Mouse (Mus musculus) stomach, embryonic 16.5 days (tissue): ENCODE data around the gene Dock4. TPM values are rescaled to one million over a fixed set of nuclear protein-coding genes. Genes with fewer than 3 reads are reported as not detected.

Source experiments
- ATAC-seq: fragments of 200-750 bp; cut with Nextera tagmentation; 2 replicates; pipeline ENCODE4 v1.8.0; 2017; ENCODE audit warnings: moderate number of reproducible peaks, moderate TSS enrichment; ENCODE audit not compliant: insufficient read depth, low FRiP score
- H3K27ac ChIP-seq: fragments of 300-500 bp; sonication (generic); 2 replicates; pipeline ENCODE4 v1.5.1; 2014; ENCODE audit warnings: low read length
- H3K27me3 ChIP-seq: fragments of 300-500 bp; sonication (generic); 2 replicates; pipeline ENCODE4 v1.6.1; 2014; ENCODE audit warnings: low read length, control low read depth, mixed read lengths; ENCODE audit not compliant: control insufficient read depth, insufficient read depth
- H3K36me3 ChIP-seq: fragments of 300-500 bp; sonication (generic); 2 replicates; pipeline ENCODE4 v1.6.1; 2014; ENCODE audit warnings: low read length; ENCODE audit not compliant: control insufficient read depth, insufficient read depth
- H3K4me1 ChIP-seq: fragments of 300-500 bp; sonication (generic); 2 replicates; pipeline ENCODE4 v1.6.1; 2014; ENCODE audit warnings: low read length, control low read depth, mixed read lengths; ENCODE audit not compliant: control insufficient read depth, insufficient read depth
- H3K4me2 ChIP-seq: fragments of 300-500 bp; sonication (generic); 2 replicates; pipeline ENCODE4 v1.6.1; 2014; ENCODE audit warnings: low read depth, low read length, mixed read lengths
- H3K4me3 ChIP-seq: fragments of 300-500 bp; sonication (generic); replicated peaks from 2 replicates; pipeline ENCODE4 v1.5.1; 2014; ENCODE audit warnings: mild to moderate bottlenecking, low read length
- H3K9ac ChIP-seq: fragments of 300-500 bp; sonication (generic); 2 replicates; pipeline ENCODE4 v1.6.1; 2014; ENCODE audit warnings: low read length
- H3K9me3 ChIP-seq: fragments of 300-500 bp; sonication (generic); replicated peaks from 2 replicates; pipeline ENCODE4 v1.6.1; 2016; ENCODE audit warnings: low read length, control low read depth; ENCODE audit not compliant: control insufficient read depth
- WGBS: fragments of 180-500 bp; shearing (Covaris S2); extraction: QIAGEN DNeasy Blood & Tissue Kit; methylation state at CpG from one replicate; pipeline ENCODE4 v1.1.7; 2014; 5-methylcytosine and 5-hydroxymethylcytosine counted together
- polyA plus RNA-seq: library from polyadenylated mRNA; unstranded; fragments of >200 nt; fragmentation: Nextera tagmentation; extraction: Ambion mirVana; gene quantifications from 2 replicates; pipeline ENCODE4 v1.2.1, GENCODE M21; 2015

Dock4 gene
- polyA plus RNA-seq, 1 experiment from 2014 or later, result 8.7 TPM

GRCm38 (mm10) chr12:40473709-40474108 is 28.0 kb downstream of the Dock4 start:
- Histone ChIP-seq H3K27me3 (no peaks in the 10 kb centered on the region), H3K27ac (no peak overlapping the region), H3K4me1 (peaks cover 25% of the 10 kb centered on the region), H3K9ac (no peak overlapping the region), H3K36me3 (no peaks in the 10 kb centered on the region), H3K4me2 (no peak overlapping the region), H3K9me3 (no peaks in the 10 kb centered on the region), H3K4me3 (no peak overlapping the region)
- WGBS, result 34% methylated on average over 2 of the region's 2 CpGs
- ATAC-seq, result no peak

- Histone ChIP-seq H3K4me1 (peaks cover 14% of the 10 kb centered on the region), H3K9me3 (no peaks in the 10 kb centered on the region), H3K27me3 (no peaks in the 10 kb centered on the region), H3K4me3 (no peak overlapping the region), H3K36me3 (no peaks in the 10 kb centered on the region), H3K27ac (no peak overlapping the region), H3K9ac (no peak overlapping the region), H3K4me2 (no peak overlapping the region)
- WGBS, result 41% methylated on average over 8 of the region's 8 CpGs
- no peak for ATAC-seq
Measured at GRCm38 (mm10) chr12:40477621-40478452, 32.1 kb downstream of the Dock4 start.

- ATAC-seq, result no peak; the same call in 1 of the 2 replicates
- 20% methylated on average over 3 of the region's 3 CpGs for WGBS
- 0 out of 2 replicates have a peak overlapping the region, but pooled peaks have one; percentile 3 for H3K27ac ChIP-seq
Measured at GRCm38 (mm10) chr12:40484224-40484623, 38.5 kb downstream of the Dock4 start.

GRCm38 (mm10) chr12:40485210-40485609 is 39.5 kb downstream of the Dock4 start:
- no peak overlapping the region for H3K27ac ChIP-seq
- H3K27me3 ChIP-seq, result no peaks in the 10 kb centered on the region
- 84% methylated on average over 1 of the region's 1 CpGs for WGBS
- ATAC-seq, result no peak
- H3K9me3 ChIP-seq, result no peaks in the 10 kb centered on the region
- no peaks in the 10 kb centered on the region for H3K4me1 ChIP-seq
- no peak overlapping the region for H3K4me3 ChIP-seq
- H3K4me2 ChIP-seq, result no peak overlapping the region
- no peaks in the 10 kb centered on the region for H3K36me3 ChIP-seq
- no peak overlapping the region for H3K9ac ChIP-seq

More at GRCm38 (mm10) chr12:40484224-40484623, 38.5 kb downstream of the Dock4 start:
- Histone ChIP-seq H3K27me3 (no peaks in the 10 kb centered on the region), H3K9me3 (no peaks in the 10 kb centered on the region), H3K36me3 (no peaks in the 10 kb centered on the region), H3K4me2 (no peak overlapping the region), H3K4me1 (no peaks in the 10 kb centered on the region), H3K4me3 (no peak overlapping the region), H3K9ac (no peak overlapping the region)

- WGBS, result 67% methylated on average over 12 of the region's 12 CpGs
- H3K4me3 ChIP-seq, result no peak overlapping the region
Measured at GRCm38 (mm10) chr12:40486047-40486837, 40.5 kb downstream of the Dock4 start.

DNA sequence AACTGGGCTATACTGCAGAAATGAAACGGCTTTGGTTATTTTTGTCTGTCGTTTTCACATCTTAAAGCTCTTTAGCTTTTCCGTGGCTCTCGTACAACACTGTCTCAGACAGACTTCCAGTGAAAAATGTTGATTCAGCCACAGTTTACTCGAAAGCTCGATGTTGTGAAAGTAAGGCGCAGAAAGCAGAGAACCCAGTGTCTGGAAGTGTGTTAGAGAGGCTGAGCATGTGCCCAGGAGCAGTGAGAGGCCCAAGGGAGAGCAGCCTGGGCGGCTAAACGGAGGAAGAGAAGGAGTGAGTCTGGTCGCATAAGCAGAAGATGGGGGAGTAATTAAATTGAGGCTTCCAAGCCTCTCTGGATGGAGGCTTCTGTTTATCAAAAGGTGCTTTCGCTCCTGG is 50.6 kb downstream of the Dock4 start:
- peak overlapping the region; percentile 42; the same call in 1 of the 2 replicates for H3K27ac ChIP-seq
- peak overlapping the region; percentile 32; the same call in 1 of the 2 replicates for H3K4me2 ChIP-seq
- no peaks in the 10 kb centered on the region for H3K9me3 ChIP-seq
- 41% methylated on average over 11 of the region's 11 CpGs for WGBS
- H3K4me1 ChIP-seq, result peaks cover 19% of the 10 kb centered on the region
- H3K36me3 ChIP-seq, result no peaks in the 10 kb centered on the region
- H3K4me3 ChIP-seq, result no peak overlapping the region
- no peaks in the 10 kb centered on the region for H3K27me3 ChIP-seq
- peak overlapping the region; percentile 37; the same call in 1 of the 2 replicates for H3K9ac ChIP-seq
- peak; percentile 25; the same call in 1 of the 2 replicates for ATAC-seq

More at GRCm38 (mm10) chr12:40486047-40486837, 40.5 kb downstream of the Dock4 start:
- no peaks in the 10 kb centered on the region for H3K9me3 ChIP-seq
- no peak overlapping the region for H3K9ac ChIP-seq
- H3K27ac ChIP-seq, result no peak overlapping the region
- H3K27me3 ChIP-seq, result no peaks in the 10 kb centered on the region
- H3K4me1 ChIP-seq, result no peaks in the 10 kb centered on the region
- no peaks in the 10 kb centered on the region for H3K36me3 ChIP-seq
- H3K4me2 ChIP-seq, result no peak overlapping the region
- ATAC-seq, result no peak

DNA sequence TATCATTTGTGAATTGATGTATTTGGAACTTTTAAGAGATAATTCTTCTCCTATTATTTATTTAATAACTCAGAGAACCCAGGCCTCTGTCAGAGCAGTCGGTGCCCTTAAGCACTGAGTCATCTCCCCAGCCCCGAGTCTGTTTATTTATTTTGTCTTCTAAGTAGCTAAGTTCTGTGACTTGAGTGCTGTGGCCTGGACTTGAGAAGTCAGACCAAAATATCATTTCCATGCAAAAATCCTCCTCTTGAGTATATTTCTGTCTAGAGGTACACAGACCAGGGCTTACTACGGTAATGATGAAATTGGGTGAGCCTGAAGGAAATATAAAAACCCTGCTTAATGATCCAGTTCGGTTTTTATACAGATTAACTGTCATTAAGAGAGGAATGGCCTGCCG is 52.1 kb downstream of the Dock4 start:
- WGBS, result 43% methylated on average over 5 of the region's 5 CpGs
- Histone ChIP-seq H3K4me2 (no peak overlapping the region), H3K9me3 (no peaks in the 10 kb centered on the region), H3K9ac (no peak overlapping the region), H3K4me3 (no peak overlapping the region), H3K27me3 (no peaks in the 10 kb centered on the region), H3K4me1 (peaks cover 19% of the 10 kb centered on the region), H3K27ac (no peak overlapping the region), H3K36me3 (no peaks in the 10 kb centered on the region)
- ATAC-seq, result no peak

- WGBS, result 73% methylated on average over 7 of the region's 7 CpGs
- Histone ChIP-seq H3K9me3 (no peaks in the 10 kb centered on the region), H3K4me3 (no peak overlapping the region)
Measured at GRCm38 (mm10) chr12:40498250-40498671, 52.5 kb downstream of the Dock4 start.

More at GRCm38 (mm10) chr12:40498250-40498671, 52.5 kb downstream of the Dock4 start:
- Histone ChIP-seq H3K27me3 (no peaks in the 10 kb centered on the region), H3K9ac (no peak overlapping the region), H3K27ac (no peak overlapping the region), H3K4me2 (no peak overlapping the region), H3K4me1 (peaks cover 19% of the 10 kb centered on the region), H3K36me3 (no peaks in the 10 kb centered on the region)
- ATAC-seq, result no peak
